Mouse (Mus musculus) neural tube, embryonic 15.5 days (tissue): Measurements from ENCODE around the gene Il16. TPM values are rescaled to one million over a fixed set of nuclear protein-coding genes. Genes with fewer than 3 reads are reported as not detected.

Source experiments
- polyA plus RNA-seq: library from polyadenylated mRNA; unstranded; fragments of >200 nt; fragmentation: Nextera tagmentation; extraction: Ambion mirVana; gene quantifications from 2 replicates; pipeline ENCODE4 v1.2.1, GENCODE M21; 2015

Il16 gene
- polyA plus RNA-seq, 1 experiment from 2014 or later: 1.4 TPM

Other genes with a start within 250 kb of the Il16 start
- 0.27 and 2.2 TPM in 2 replicates for gene Tmc3, start 160.8 kb downstream of the Il16 start, polyA plus RNA-seq
- 5.8 and 18.3 TPM in 2 replicates for gene Stard5, start 113.8 kb downstream of the Il16 start, polyA plus RNA-seq
- gene Cfap161, start 49.2 kb upstream of the Il16 start, polyA plus RNA-seq: 0.67 and 1.6 TPM in 2 replicates
- gene Tlnrd1, start 138.6 kb upstream of the Il16 start, polyA plus RNA-seq: 10.9 TPM in 2 replicates
- gene Mesd, start 138.7 kb upstream of the Il16 start, polyA plus RNA-seq: 61.6 and 75.5 TPM in 2 replicates